Comparison of ENCODE assay signal across 26 mouse cellular contexts in genomic region chr8:70342007-70342406, GRCm38 (mm10). TPM values are rescaled to one million over a fixed set of nuclear protein-coding genes. Genes with fewer than 3 reads are reported as not detected.
A peak's percentile ranks its signal among the peaks of the same experiment; 100 is the strongest.
DNase-seq lines count a peak whose midpoint lies in the region; ATAC-seq lines count a peak whose summit lies in the region.
"Had no signal": no experiment of that assay in that cellular context is flagged by ENCODE, and none has a peak within 500 bp of the region (broad histone marks: within the 10 kb centered on the region; RNA-seq: fewer than 3 reads in every experiment).

No protein-coding gene starts in this region.

- no peak for ATAC-seq in neural tube, embryonic 13.5 days (ENCODE audit: low read depth)
- peak; percentile 36 for ATAC-seq in monocyte, adult 5-6 weeks (replicated peaks; ENCODE audit: insufficient number of reproducible peaks, low FRiP score, low TSS enrichment, poor library complexity, severe bottlenecking)
- no peak for ATAC-seq in midbrain, embryonic 15.5 days (replicated peaks)
- no peak for ATAC-seq in midbrain, embryonic 14.5 days (ENCODE audit: low FRiP score, low TSS enrichment)
- ATAC-seq: forebrain, embryonic 16.5 days had no signal

- H3K27ac ChIP-seq in neural tube, embryonic 13.5 days (replicated peaks): no peak overlapping the region
- no peak overlapping the region for H3K27ac ChIP-seq in midbrain, embryonic 15.5 days
- no peak overlapping the region for H3K27ac ChIP-seq in midbrain, embryonic 14.5 days (replicated peaks; ENCODE audit: low read depth, low read length)
- H3K27ac ChIP-seq: forebrain, embryonic 10.5 days; hindbrain, embryonic 13.5 days; kidney, postnatal 0 days; limb, embryonic 15.5 days; liver, embryonic 14.5 days; lung, embryonic 15.5 days; midbrain, embryonic 12.5 days had no signal

- peaks cover 71% of the 10 kb centered on the region for H3K36me3 ChIP-seq in neural tube, embryonic 13.5 days
- peaks cover 40% of the 10 kb centered on the region for H3K36me3 ChIP-seq in midbrain, embryonic 15.5 days (replicated peaks)
- peaks cover 74% of the 10 kb centered on the region for H3K36me3 ChIP-seq in midbrain, embryonic 14.5 days (ENCODE audit: control insufficient read depth, insufficient read depth, low read length)

- H3K4me2 ChIP-seq in neural tube, embryonic 13.5 days: no peak overlapping the region
- H3K4me2 ChIP-seq in midbrain, embryonic 15.5 days: no peak overlapping the region
- H3K4me2 ChIP-seq in midbrain, embryonic 14.5 days (ENCODE audit: low read length): no peak overlapping the region
- H3K4me2 ChIP-seq: heart, embryonic 11.5 days; hindbrain, embryonic 13.5 days; limb, embryonic 15.5 days; lung, embryonic 15.5 days; midbrain, embryonic 12.5 days had no signal

- H3K9ac ChIP-seq in neural tube, embryonic 13.5 days: peak overlapping the region; percentile 31; the same call in 1 of the 2 replicates
- no peak overlapping the region for H3K9ac ChIP-seq in midbrain, embryonic 15.5 days
- H3K9ac ChIP-seq in midbrain, embryonic 14.5 days (replicated peaks; ENCODE audit: low read length): no peak overlapping the region
- H3K9ac ChIP-seq: hindbrain, embryonic 13.5 days; limb, embryonic 15.5 days; liver, embryonic 14.5 days; lung, embryonic 15.5 days; midbrain, embryonic 12.5 days had no signal

- H3K27me3 ChIP-seq in neural tube, embryonic 13.5 days: no peaks in the 10 kb centered on the region
- no peaks in the 10 kb centered on the region for H3K27me3 ChIP-seq in midbrain, embryonic 15.5 days (replicated peaks)
- H3K27me3 ChIP-seq in midbrain, embryonic 14.5 days (ENCODE audit: control insufficient read depth, insufficient read depth, low read length): no peaks in the 10 kb centered on the region
- H3K27me3 ChIP-seq: hindbrain, embryonic 13.5 days; limb, embryonic 15.5 days; lung, embryonic 15.5 days; midbrain, embryonic 12.5 days had no signal

- no peaks in the 10 kb centered on the region for H3K4me1 ChIP-seq in neural tube, embryonic 13.5 days (replicated peaks)
- H3K4me1 ChIP-seq in midbrain, embryonic 15.5 days: no peaks in the 10 kb centered on the region
- H3K4me1 ChIP-seq in midbrain, embryonic 14.5 days (ENCODE audit: control insufficient read depth, insufficient read depth, low read length): no peaks in the 10 kb centered on the region
- H3K4me1 ChIP-seq: lung, embryonic 15.5 days; midbrain, embryonic 12.5 days had no signal

- no peak for DNase-seq in neural tube, embryonic 10.5 days (ENCODE audit: extremely low spot score, low spot score)
- peak; percentile 70 to 73 for DNase-seq in cerebellum, adult 18-20 months
- DNase-seq in cerebellum, postnatal 36 days: peak; percentile 64 to 70
- DNase-seq in lung, postnatal 14 days: no peak
- DNase-seq in midbrain, embryonic 14.5 days: no peak
- DNase-seq: adrenal gland, postnatal 10 days; gastrocnemius, postnatal 10 days; heart, adult 11 months; kidney, adult 2 months; left cerebral cortex, postnatal 4 days had no signal

- no peak overlapping the region for H3K4me3 ChIP-seq in neural tube, embryonic 13.5 days
- no peak overlapping the region for H3K4me3 ChIP-seq in midbrain, embryonic 15.5 days
- H3K4me3 ChIP-seq in midbrain, embryonic 14.5 days (replicated peaks; ENCODE audit: low read depth, low read length): no peak overlapping the region
- H3K4me3 ChIP-seq: forebrain, embryonic 10.5 days; hindbrain, embryonic 13.5 days; limb, embryonic 15.5 days; lung, embryonic 15.5 days; midbrain, embryonic 12.5 days; myocyte had no signal

- 94% methylated on average over 14 of the region's 14 CpGs for WGBS in neural tube, embryonic 13.5 days
- 86% methylated on average over 14 of the region's 14 CpGs for WGBS in midbrain, embryonic 15.5 days
- WGBS in midbrain, embryonic 14.5 days: 91% methylated on average over 14 of the region's 14 CpGs

- H3K9me3 ChIP-seq in neural tube, embryonic 13.5 days: no peaks in the 10 kb centered on the region
- no peaks in the 10 kb centered on the region for H3K9me3 ChIP-seq in midbrain, embryonic 15.5 days
- no peaks in the 10 kb centered on the region for H3K9me3 ChIP-seq in midbrain, embryonic 14.5 days (ENCODE audit: control insufficient read depth, low read length)
- H3K9me3 ChIP-seq: forebrain, embryonic 10.5 days; hindbrain, embryonic 13.5 days; limb, embryonic 15.5 days; lung, embryonic 15.5 days; midbrain, embryonic 12.5 days had no signal

RNA-seq across cellular contexts. Expression of gene Upf1, which starts 11.1 kb away (rescaled TPM):
- 16.3 and 17.3 TPM in 2 replicates for polyA plus RNA-seq in neural tube, embryonic 13.5 days (2015; fragmentation: Nextera tagmentation; extraction: Ambion mirVana)
- total RNA-seq in monocyte, adult 5-6 weeks (2017): 21.5 to 44.5 TPM (median 27.6 TPM) in 3 replicates
- 15.1 and 16.0 TPM in 2 replicates for polyA plus RNA-seq in midbrain, embryonic 15.5 days (2015; fragmentation: Nextera tagmentation; extraction: Ambion mirVana)
- polyA plus RNA-seq in midbrain, embryonic 14.5 days (2014; fragmentation: Nextera tagmentation; extraction: Ambion mirVana): 16.9 and 18.4 TPM in 2 replicates

RNA-seq across cellular contexts. Expression of gene Gdf1, which starts 12.4 kb away (rescaled TPM):
- 2.4 and 3.3 TPM in 2 replicates for polyA plus RNA-seq in neural tube, embryonic 13.5 days (2015; fragmentation: Nextera tagmentation; extraction: Ambion mirVana)
- total RNA-seq in monocyte, adult 5-6 weeks (2017): not detected in 3 replicates
- polyA plus RNA-seq in midbrain, embryonic 15.5 days (2015; fragmentation: Nextera tagmentation; extraction: Ambion mirVana): 5.3 and 7.4 TPM in 2 replicates
- polyA plus RNA-seq in midbrain, embryonic 14.5 days (2014; fragmentation: Nextera tagmentation; extraction: Ambion mirVana): not detected in 2 replicates
- total RNA-seq: neutrophil, adult 5-6 weeks had no signal
- polyA plus RNA-seq: kidney, adult 2 months; thymus, postnatal 0 days had no signal

RNA-seq across cellular contexts. Expression of gene Cers1, which starts 26.4 kb away (rescaled TPM):
- 23.3 and 26.2 TPM in 2 replicates for polyA plus RNA-seq in neural tube, embryonic 13.5 days (2015; fragmentation: Nextera tagmentation; extraction: Ambion mirVana)
- not detected in 3 replicates for total RNA-seq in monocyte, adult 5-6 weeks (2017)
- polyA plus RNA-seq in midbrain, embryonic 15.5 days (2015; fragmentation: Nextera tagmentation; extraction: Ambion mirVana): 38.2 and 40.1 TPM in 2 replicates
- 38.8 and 42.9 TPM in 2 replicates for polyA plus RNA-seq in midbrain, embryonic 14.5 days (2014; fragmentation: Nextera tagmentation; extraction: Ambion mirVana)
- total RNA-seq: neutrophil, adult 5-6 weeks had no signal

RNA-seq across cellular contexts. Expression of gene Comp, which starts 31.4 kb away (rescaled TPM):
- 0.55 and 1.8 TPM in 2 replicates for polyA plus RNA-seq in neural tube, embryonic 13.5 days (2015; fragmentation: Nextera tagmentation; extraction: Ambion mirVana)
- total RNA-seq in monocyte, adult 5-6 weeks (2017): 0.11 to 4.1 TPM (median 0.19 TPM) in 3 replicates
- 0.50 and 0.57 TPM in 2 replicates for polyA plus RNA-seq in midbrain, embryonic 15.5 days (2015; fragmentation: Nextera tagmentation; extraction: Ambion mirVana)
- polyA plus RNA-seq in midbrain, embryonic 14.5 days (2014; fragmentation: Nextera tagmentation; extraction: Ambion mirVana): 0.47 TPM in 1 of 2 replicates, not detected in the other
- total RNA-seq: MEL had no signal

RNA-seq across cellular contexts. Expression of gene Cope, which starts 39.7 kb away (rescaled TPM):
- polyA plus RNA-seq in neural tube, embryonic 13.5 days (2015; fragmentation: Nextera tagmentation; extraction: Ambion mirVana): 271 and 278 TPM in 2 replicates
- 79.7 to 131 TPM (median 108 TPM) in 3 replicates for total RNA-seq in monocyte, adult 5-6 weeks (2017)
- polyA plus RNA-seq in midbrain, embryonic 15.5 days (2015; fragmentation: Nextera tagmentation; extraction: Ambion mirVana): 299 and 322 TPM in 2 replicates
- 274 and 309 TPM in 2 replicates for polyA plus RNA-seq in midbrain, embryonic 14.5 days (2014; fragmentation: Nextera tagmentation; extraction: Ambion mirVana)

Comparison
In these comparisons a context has a peak if more than half of its experiments do, and no peak if none do; other contexts are left out.
1. DNase-seq: peak in cerebellum, adult 18-20 months (2 of 2) and cerebellum, postnatal 36 days (2 of 2); none in neural tube, embryonic 10.5 days (single experiment), lung, postnatal 14 days (single experiment) and midbrain, embryonic 14.5 days (single experiment).